Mouse (Mus musculus): Measurements from ENCODE around the gene Dhdh. TPM values are rescaled to one million over a fixed set of nuclear protein-coding genes. Genes with fewer than 3 reads are reported as not detected.
"Not testable (repeated sequence)": the region's sequence is repeated elsewhere in the genome, so short reads cannot be mapped to it uniquely, and the experiment has no call there.

The Dhdh gene
- total RNA-seq, 2 experiments from 2014 or later, result 2.8 TPM

DNA sequence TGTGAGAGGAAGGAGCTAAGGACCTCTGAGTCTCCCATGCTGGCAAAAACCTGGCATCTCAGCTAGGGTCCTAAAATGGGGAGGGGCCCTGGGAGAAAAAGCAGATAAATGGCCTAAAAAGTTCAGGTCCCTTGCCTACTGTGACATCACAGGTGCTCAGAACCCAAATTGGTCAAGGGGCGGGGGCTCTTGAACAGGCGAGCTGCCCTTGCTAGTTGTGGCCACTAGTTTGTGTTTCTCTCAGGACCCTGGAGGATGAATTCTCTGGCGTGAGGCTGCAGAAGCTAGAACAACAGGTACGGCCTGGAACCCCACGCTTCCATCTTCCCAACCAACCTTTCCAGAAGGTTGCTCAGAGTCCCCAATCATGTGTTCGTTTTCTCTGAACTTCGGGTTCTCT is 25.8 kb upstream of the Dhdh start:
- DNase-seq (ENCODE audit: low spot score in 2 of 2), result no peak

DNA sequence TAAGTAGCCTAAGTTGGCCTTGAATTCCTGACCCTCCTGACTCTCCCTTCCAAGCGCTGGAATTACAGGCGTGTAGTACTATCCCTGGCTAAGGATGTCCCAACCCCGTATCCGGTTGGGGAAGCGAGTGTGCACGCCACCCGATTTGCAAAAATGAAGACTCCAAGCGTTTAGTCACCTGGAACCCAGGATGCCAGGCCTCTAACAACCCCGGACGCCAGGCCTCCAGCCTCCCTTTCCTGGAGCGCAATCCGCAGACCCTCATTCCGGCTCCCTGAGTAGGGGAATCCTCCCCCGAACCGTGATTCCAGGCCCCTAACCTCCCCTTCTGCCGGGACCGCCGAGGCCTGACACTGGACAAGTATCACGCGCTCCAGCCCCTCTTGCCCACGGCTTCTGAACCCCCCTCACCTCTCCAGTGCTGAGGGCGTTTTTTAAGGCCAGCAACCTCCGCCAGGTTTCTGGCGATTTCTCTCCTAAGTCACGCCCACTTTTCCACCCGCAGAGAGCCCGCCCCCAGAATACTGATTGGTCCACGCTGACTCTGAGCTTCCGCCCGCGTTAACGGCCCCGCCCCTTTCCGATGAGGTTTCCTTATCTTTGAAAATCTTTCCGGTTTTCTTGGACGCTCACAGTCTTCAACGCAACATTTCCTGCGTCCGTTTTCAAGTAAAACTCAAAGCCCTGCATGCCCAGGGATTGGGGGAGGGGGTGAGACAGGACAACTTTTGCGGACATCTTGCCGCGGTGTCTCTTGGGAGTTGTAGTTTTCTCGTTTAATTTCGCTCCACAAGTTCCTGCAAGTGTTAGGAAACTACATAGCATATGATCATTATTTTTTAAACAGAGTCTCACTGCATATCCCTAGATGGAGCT is 21.5 kb upstream of the Dhdh start, which contains the start of gene Nucb1:
Gene Nucb1 (minus strand): TSS at position 495 of the 876 bp plus-strand sequence.
- DNase-seq (ENCODE audit: low spot score in 2 of 2), result peak; percentile 91

DNA sequence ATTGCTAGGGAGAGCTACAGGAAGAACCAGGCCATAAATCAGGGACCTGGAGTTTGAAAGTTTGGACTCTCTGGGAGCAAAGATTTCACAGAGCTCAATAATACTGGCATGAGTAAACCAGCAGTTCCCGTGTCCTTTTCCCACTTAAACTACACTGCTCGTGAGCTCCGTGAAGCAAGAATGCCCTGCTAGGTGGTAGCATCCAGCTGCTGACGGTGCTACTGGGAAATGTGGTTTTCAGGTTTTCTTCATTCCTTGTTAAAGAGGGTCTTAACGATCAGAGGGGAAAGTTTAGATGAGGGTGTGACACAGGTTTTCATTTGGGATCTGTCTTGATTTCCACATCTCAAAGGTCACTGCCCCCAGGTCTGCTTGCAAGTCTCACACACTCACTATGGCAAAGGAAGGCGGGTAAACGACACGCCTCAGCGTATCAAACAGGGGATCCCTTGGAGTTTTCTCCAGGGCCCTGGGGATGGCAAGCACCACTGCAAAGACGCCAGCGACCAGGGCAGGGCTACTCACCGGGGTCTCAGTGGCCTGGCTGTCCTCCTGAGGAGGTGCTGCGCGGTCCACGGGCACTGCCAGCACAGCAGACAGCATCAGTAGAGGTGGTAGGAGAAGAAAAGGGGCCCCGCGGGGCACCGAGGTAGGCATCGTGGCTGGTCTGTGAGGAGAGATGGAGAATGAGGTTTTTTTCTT is 20.7 kb upstream of the Dhdh start:
- no peak for DNase-seq (ENCODE audit: low spot score in 2 of 2)

DNA sequence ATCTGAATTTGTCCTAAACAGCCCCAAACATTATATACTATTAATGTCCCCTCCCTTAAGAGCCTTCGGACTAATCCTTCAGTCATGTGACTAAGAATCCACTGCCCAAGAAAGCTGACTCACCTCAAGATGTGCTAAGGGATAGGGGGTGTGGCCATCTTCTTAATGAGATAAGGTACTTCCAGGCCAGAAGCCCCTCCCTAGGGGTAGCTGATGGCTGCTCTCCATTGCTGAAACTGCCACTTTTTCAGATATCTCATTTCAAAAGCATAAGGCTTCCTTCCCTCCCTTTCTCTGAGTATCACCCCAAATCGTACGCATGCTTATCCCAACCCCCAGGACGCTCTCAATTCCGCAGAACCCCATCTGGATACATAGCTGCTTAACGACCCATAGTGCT is 20.0 kb upstream of the Dhdh start:
- DNase-seq (ENCODE audit: low spot score in 2 of 2), result no peak

DNA sequence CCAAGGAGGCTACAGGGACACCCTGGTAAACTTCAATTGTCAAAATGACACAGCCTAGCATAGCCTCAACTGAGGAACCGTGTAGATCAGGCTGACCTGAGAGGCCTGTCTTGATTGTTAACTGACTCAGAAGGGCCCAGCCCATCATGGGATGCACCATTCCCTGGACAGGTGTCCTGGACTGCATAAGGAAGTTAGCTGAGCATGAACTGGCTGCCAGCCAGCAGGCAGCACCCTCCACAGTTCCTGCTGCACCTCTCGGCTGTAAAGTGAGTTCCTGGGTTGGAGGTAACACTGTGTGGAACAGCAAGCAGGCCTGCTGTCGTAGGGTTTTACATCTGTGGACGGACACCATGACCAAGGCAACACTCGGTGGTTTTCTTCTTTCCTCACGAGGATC is 19.0 kb upstream of the Dhdh start:
- no peak for DNase-seq (ENCODE audit: low spot score in 2 of 2)

DNA sequence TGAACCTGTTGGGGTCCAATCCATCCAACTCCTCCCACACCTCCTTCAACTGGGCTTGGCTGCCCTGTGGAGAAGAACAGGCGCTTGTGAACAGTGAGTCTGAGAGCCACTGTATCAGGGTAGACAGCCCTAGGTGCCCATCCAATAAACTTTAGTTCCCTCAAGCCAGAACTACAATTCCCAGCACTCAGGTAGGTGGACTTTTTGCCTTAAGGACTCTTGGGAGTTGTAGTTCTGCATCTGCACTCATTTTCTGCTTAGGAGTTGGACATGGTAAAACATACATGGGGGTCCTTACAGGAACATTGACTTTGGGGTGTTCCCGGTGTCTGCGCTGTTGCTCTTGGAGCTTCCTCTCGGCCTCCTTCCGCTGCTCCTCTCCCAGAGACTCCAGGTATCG is 9.8 kb upstream of the Dhdh start:
- no peak for DNase-seq (ENCODE audit: low spot score in 2 of 2)

DNA sequence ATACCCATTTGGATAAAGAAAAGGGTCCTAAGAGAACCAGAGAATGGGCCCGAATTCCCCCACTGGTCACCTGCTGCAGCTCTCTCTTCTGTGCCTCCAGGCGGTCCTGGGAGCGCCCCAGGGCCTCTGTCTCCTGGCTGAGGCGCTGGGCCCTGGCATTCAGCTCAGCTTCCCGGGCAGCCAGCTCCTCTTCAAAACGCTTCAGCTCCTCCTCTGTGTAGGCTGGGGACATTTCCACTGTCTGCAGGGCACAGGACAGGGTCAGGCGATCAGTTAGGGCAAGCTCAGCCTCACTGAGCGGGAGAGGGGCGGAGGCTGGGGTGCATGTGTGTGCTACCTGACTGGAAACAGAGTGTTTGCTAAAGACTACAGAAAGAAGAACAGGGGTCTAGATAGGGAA is 5.9 kb upstream of the Dhdh start:
- DNase-seq (ENCODE audit: low spot score in 2 of 2), result no peak

DNA sequence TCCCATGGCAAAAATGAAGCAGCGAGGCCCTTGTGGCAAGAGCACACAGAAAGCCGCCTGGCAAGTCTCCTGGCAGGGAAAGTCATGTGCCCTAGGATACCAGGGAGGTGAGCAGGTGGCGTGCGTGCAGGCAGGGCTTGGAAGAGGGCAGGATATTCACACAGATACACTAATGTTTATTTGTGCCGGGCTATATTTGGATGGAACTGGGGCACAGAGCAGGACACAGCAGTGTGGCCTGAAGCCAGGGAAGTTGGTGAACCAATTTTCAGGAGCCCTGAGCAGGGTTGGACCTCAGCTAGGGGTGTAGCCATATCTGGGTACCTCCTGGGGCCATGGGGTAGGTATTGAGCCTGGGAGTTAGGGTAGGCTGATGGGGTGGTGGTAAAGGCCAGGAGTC is 4.3 kb upstream of the Dhdh start:
- DNase-seq (ENCODE audit: low spot score in 2 of 2), result no peak

DNA sequence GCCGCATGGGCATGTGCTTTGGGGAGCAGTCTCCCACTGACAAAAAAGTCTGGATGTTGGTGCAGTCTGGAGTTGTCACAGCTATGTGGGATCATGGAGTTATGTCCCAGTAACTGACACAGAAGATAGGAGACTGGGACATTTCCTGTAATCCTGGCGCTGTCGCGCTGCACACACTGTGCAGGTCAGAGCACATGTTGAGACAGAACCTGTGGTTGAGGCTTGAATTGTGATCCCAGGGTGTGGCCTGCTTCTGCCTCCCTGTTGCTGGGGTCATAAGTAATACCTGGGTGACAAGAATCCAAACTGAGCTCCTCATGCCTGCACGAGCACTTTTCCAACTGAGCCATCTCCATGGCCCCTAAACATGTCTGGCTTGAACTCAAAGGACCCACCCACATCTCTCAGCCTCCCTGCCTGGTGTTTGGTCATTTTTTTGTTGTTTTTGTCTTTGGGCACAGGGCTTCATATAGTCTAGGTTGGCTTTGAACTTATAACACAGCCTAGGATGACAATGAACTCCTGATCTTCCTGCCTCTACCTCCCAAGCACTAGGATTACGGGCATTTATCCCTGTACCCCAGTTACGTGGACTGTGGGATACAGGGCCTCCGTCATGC is 3.7 kb upstream of the Dhdh start:
- DNase-seq (ENCODE audit: low spot score in 2 of 2), result no peak

DNA sequence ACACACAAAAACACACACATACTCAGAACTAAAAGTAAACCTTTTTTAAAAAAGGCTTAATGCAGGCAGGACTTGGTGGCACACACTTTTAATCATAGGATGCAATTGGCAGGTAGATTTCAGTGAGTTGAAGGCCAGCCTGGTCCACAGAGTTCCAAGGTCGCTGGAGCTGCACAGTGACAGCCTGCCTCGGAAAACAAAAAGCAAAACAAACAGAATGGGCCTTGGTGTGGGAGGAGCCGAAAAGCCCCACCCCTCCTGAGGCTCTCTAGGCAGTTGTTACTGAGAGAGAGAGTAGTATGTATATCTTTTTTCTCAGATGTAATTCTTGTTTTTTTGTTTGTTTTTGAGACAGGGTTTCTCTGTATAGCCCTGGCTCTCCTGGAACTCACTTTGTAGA is 2.7 kb upstream of the Dhdh start:
- DNase-seq (ENCODE audit: low spot score in 2 of 2), result no peak

DNA sequence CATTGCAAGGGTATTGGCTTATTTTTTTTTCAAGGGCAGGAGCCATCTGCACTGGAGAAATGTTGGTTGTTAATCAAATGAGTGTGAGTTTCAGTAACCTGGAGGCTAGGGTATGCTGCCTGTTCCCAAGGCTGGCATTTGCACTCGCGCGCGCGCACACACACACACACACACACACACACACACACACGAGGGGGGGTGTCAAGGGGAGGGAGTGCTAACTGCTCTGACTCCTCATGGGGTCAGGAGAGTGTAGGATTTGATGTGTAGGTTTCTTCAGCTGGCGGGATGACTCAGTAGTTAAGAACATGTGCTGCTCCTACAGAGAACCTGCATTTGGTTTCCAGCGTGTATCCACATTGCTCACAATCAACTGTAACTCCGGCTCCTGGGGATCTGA is 2.2 kb upstream of the Dhdh start:
- DNase-seq (ENCODE audit: low spot score in 2 of 2), result no peak

DNA sequence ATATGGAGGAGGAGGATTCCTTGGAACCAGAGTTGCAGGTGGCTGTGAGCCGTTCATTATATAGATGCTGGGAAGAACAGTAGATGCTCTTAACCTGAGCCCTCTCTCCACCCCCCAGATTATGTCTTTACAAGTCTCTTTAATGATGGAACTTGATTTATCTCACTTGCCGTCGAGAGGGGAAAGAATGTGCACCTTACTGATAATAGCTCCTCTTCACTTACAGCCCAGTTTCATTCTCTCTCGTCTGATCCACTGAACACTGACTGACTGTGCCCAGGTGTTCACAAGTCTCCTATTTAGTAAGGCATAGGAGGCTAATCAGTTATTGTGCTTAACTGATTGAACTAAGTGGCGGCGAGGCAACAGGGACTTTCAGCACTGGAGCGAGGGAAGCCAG is 973 bp upstream of the Dhdh start:
- no peak for DNase-seq (ENCODE audit: low spot score in 2 of 2)

DNA sequence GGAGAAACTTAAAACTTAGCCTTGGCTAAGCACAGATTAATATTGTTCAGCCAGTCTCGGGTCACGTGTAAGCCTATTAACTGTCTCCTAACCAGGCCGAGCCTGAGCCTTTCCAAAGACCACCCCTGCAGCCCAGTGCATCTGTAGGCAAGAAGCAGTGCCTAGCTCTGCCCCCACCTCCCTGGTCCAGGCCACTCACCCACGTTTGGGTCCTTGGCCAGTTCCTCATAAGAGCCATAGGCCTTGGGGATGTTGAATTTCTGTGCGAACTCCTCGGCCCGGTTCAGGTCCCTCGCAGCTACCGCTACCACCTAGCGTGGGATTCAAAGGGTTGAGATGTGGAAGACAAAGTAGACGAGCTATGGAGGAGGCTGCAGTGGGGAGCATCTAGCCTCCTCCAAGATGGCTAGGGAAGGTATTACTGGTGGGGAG is 728 bp downstream of the Dhdh start:
- DNase-seq (ENCODE audit: low spot score in 2 of 2), result no peak

DNA sequence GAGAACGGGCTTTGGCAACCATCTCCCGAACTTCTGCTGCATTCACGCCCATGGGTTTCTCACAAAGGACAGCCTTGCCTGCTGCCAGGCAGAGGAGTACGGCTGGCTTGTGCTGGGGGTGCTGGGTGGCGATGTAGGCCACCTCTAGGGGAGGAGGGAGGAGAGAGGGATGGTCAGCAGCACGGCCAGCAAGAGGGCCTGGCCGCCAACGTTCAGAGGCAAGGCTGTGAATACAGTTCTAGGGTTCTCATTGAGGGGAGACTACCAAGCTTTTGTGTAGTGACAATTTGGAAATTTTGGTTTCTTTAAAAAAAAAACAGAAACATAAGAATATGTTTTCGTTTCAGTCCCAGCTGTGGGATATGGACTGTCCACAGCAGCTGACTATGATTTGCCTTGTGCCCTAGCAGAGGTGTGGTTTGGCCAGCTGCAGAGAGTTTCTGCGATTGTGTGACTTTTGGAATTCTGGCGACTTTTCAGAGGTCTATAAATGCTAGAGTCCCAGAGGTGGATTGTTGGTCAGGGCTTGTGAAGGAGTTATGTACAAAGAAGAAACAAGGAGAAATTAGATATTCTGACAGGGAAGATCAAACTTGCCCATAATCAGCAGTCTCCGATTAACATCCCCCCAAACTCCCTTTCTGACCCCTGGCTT is 1.7 kb downstream of the Dhdh start, which contains the start of gene Gm45808:
Gene Gm45808 (minus strand): TSS at position 51 of the 655 bp plus-strand sequence.
- no peak for DNase-seq (ENCODE audit: low spot score in 2 of 2)

DNA sequence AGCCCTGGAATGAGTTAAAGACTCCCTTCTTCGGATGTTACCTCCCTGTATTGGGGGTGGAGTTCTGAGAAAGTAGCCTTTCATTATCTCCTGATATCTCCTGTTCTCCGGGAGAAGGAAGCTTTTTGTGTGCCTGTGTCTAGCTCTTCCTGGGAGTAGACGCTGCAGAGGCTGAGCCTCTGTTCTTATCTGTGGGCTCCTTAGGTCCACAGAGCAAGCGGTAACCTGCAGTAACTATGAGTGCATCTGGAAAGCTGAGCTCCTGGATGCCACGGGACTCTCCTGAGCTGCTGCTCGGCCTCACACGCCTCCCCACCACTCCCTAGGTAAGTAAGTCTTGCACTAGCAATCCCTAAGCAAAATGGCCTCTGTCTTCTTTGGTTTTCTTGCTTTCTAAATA is 2.4 kb downstream of the Dhdh start:
- DNase-seq (ENCODE audit: low spot score in 2 of 2), result no peak

DNA sequence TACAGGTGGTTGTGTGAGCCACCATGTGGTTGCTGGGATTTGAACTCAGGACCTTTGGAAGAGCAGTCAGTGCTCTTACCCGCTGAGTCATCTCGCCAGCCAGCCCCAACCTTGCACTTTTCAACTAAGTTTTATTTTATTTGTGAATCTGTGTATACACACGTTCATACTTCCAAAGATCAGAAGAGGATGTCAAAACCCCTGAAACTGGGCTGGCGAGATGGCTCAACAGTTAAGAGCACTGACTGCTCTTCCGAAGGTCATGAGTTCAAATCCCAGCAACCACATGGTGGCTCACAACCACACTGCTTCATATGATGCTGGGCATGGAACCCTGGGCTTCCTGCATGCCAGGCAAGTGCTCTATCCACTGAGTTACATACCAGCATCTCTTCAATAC is 3.6 kb downstream of the Dhdh start:
- not testable (repeated sequence) for DNase-seq (ENCODE audit: low spot score in 2 of 2)

DNA sequence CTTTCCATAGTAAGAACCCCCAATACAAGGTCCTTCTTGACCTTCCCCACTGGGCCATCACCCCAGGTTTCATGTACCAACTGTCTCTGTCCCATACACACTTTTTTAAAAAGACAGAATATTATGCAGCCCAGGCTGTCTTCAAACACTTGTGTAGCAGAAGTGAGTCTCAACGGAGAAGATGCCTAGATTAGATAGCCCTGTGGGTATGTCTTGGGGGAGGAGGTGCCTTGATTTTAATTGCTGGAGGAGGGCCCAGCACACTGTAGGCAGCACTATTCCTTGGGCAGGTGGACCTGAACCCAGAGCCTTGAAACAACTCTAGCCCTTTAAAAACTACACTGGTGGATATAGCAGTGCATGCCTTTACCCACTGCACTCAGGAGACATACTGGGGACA is 6.4 kb downstream of the Dhdh start:
- no peak for DNase-seq (ENCODE audit: low spot score in 2 of 2)

DNA sequence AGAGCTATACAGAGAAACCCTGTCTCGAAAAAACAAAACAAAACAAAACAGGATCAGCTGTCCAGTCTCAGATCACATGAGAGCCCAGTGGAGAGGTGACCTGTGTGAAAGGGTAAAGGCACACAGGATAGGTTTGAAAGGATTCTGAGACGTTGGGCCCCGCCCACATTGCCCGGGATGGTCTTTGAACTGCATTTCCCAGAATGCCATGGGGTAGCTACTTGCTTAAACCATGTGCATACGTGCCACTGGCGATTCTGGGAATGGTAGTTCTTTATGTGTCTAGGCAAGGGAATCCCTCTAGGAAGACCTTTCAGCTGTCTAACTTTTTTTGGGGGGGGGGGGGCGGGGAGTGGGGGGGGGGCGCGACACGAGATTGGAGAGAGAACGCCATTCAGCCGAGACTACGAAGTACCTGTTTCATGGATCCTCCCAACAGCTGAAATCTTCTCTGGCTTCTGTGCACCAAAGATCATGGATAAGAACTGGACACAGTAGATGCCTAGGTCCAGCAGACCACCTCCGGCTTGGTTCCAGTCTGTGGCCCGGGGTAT is 7.2 kb downstream of the Dhdh start, which contains the start of gene Tulp2:
Gene Tulp2 (plus strand): TSS at position 504 of the 554 bp plus-strand sequence.
- DNase-seq (ENCODE audit: low spot score in 2 of 2), result peak in 1 of 2 experiments; percentile 74

DNA sequence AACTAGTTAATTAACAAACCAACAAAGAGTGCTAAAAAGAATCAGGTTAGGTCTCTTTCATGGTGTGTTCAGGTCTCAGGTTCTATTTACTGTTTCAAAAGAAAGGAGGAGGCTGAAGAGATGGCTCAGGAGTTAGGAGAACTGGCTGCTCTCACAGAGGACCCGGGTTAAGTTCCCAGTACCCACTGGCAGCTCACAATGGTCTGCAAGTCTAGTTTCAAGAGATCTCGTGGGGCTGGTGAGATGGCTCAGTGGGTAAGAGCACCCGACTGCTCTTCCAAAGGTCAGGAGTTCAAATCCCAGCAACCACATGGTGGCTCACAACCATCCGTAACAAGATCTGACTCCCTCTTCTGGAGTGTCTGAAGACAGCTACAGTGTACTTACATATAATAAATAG is 8.3 kb downstream of the Dhdh start:
- not testable (repeated sequence) for DNase-seq (ENCODE audit: low spot score in 2 of 2)

DNA sequence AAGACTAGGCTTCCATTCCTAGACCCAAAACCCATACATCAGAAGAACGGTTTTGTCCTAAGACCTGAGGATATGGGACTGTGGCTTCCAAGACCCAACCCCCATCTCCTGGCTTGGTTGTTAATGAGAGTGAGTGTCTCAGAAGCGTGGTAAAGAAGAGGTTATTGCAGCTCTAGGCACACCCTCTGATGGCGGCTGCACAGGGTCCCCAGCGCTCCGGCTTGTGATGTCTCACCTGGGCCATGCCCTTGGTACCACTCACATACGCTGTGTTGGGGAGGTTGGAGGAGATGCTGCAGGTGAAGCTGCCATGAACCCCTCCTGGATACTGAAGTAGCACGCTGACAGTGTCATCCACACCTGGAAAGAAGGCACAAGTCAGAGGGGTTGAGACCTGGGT is 9.8 kb downstream of the Dhdh start:
- no peak for DNase-seq (ENCODE audit: low spot score in 2 of 2)

DNA sequence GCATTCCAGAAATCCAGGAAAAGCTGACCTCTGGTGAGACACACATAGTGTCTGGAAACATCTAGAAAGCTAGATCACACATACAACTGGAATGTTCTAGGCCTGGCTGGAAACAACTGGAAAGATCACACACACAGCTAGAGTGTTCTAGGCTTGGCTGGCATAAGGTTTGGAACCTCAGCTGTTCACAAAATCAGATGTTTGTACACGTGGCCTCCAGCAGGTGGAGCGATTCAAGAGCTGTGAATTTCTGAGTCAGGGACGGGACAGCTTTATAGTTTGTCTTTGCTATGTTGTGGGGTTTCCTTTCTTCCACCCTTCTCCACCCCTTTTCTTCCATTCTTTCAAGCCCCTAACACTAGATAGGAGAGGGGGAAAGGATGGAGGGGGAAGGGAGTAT is 11.6 kb downstream of the Dhdh start:
- DNase-seq (ENCODE audit: low spot score in 2 of 2), result peak; percentile 52 to 66

All from layer of hippocampus, postnatal 14 days (tissue).